Mouse (Mus musculus) C2C12 (cell line): ENCODE results near the gene Lamtor1.

ENCODE experiments used
- CEBPB ChIP-seq: IDR thresholded peaks from one replicate; pipeline ENCODE4 v1.6.1; 2011; ENCODE audit warnings: low read depth, mild to moderate bottlenecking, control low read depth, moderate library complexity
- CTCF ChIP-seq: IDR thresholded peaks from one replicate; pipeline ENCODE4 v1.5.1; 2011; ENCODE audit not compliant: control insufficient read depth, insufficient read depth, insufficient read length
- FOSL1 ChIP-seq: IDR thresholded peaks from one replicate; pipeline ENCODE4 v1.8.0; 2011; ENCODE audit warnings: mild to moderate bottlenecking, low read length; ENCODE audit not compliant: poor library complexity, insufficient read depth, severe bottlenecking
- MAX ChIP-seq: IDR thresholded peaks from one replicate; pipeline ENCODE4 v1.6.1; 2011; ENCODE audit warnings: mild to moderate bottlenecking, control low read depth
- MYOD1 ChIP-seq: IDR thresholded peaks from one replicate; pipeline ENCODE4 v1.6.1; 2011; ENCODE audit warnings: low read depth; ENCODE audit not compliant: control insufficient read depth, insufficient read length
- MYOG ChIP-seq: IDR thresholded peaks from one replicate; pipeline ENCODE4 v1.6.1; 2011; ENCODE audit not compliant: control insufficient read depth, insufficient read length; ENCODE audit errors: extremely low read depth
- USF1 ChIP-seq: IDR thresholded peaks from one replicate; pipeline ENCODE4 v1.6.1; 2011; ENCODE audit warnings: low read depth, mild to moderate bottlenecking, control low read depth, moderate library complexity

DNA sequence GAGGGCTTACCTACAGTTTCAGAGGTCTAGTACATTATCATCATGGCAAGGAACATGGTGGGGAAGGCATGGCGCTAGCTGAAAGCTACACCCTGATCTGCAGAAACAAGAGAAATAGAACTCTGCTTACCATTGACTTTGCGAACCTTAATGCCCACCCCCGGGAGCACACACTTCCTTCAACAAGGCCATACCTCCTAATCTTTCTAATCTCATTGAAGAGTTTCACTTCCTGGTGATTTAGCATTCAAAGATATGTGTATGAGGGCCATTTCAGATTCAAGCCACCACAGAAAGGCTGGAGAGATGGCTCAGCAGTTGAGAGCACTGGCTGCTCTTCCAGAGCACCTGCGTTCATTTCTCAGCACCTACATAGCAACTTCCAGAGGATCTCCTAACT lies 48.6 kb upstream of the Lamtor1 start, which contains the start of gene Folr2:
- TF ChIP-seq CTCF (no peak), MAX (no peak), MYOD1 (no peak), MYOG (no peak), FOSL1 (no peak), USF1 (no peak), CEBPB (no peak)
